Mouse (Mus musculus) heart, embryonic 15.5 days (tissue): ENCODE measurements at regions not wholly inside any gene's neighbourhood (a gene's known extent, or its start where the extent isn't known, plus 50 kb on each side); places are given as distances from the start of the nearest gene placed in this dataset.

Experiments
- ATAC-seq: fragments of 200-750 bp; cut with Nextera tagmentation; replicated peaks from 2 replicates; pipeline ENCODE4 v1.8.0; 2017; ENCODE audit warnings: low read depth, moderate TSS enrichment; ENCODE audit not compliant: insufficient number of reproducible peaks, insufficient read depth, low FRiP score
- H3K27ac ChIP-seq: fragments of 300-500 bp; sonication (generic); 2 replicates; pipeline ENCODE4 v1.5.1; 2015; ENCODE audit warnings: mild to moderate bottlenecking, inconsistent platforms
- H3K27me3 ChIP-seq: fragments of 300-500 bp; sonication (generic); 2 replicates; pipeline ENCODE4 v1.6.1; 2015; ENCODE audit warnings: inconsistent platforms
- H3K36me3 ChIP-seq: fragments of 300-500 bp; sonication (generic); 2 replicates; pipeline ENCODE4 v1.6.1; 2015; ENCODE audit warnings: mild to moderate bottlenecking, inconsistent platforms
- H3K4me1 ChIP-seq: fragments of 300-500 bp; sonication (generic); replicated peaks from 2 replicates; pipeline ENCODE4 v1.6.1; 2015; ENCODE audit warnings: inconsistent platforms
- H3K4me2 ChIP-seq: fragments of 300-500 bp; sonication (generic); 2 replicates; pipeline ENCODE4 v1.6.1; 2015; ENCODE audit warnings: inconsistent platforms, mild to moderate bottlenecking, moderate library complexity
- H3K4me3 ChIP-seq: fragments of 300-500 bp; sonication (generic); 2 replicates; pipeline ENCODE4 v1.5.1; 2015; ENCODE audit warnings: mild to moderate bottlenecking, inconsistent platforms
- H3K9ac ChIP-seq: fragments of 300-500 bp; sonication (generic); 2 replicates; pipeline ENCODE4 v1.6.1; 2015; ENCODE audit warnings: mild to moderate bottlenecking, inconsistent platforms
- H3K9me3 ChIP-seq: fragments of 300-500 bp; sonication (generic); replicated peaks from 2 replicates; pipeline ENCODE4 v1.6.1; 2016; ENCODE audit warnings: inconsistent platforms
- WGBS: fragments of 180-500 bp; shearing (Covaris S2); methylation state at CpG from one replicate; pipeline ENCODE4 v1.1.7; 2015; ENCODE audit warnings: mixed read lengths; 5-methylcytosine and 5-hydroxymethylcytosine counted together

DNA sequence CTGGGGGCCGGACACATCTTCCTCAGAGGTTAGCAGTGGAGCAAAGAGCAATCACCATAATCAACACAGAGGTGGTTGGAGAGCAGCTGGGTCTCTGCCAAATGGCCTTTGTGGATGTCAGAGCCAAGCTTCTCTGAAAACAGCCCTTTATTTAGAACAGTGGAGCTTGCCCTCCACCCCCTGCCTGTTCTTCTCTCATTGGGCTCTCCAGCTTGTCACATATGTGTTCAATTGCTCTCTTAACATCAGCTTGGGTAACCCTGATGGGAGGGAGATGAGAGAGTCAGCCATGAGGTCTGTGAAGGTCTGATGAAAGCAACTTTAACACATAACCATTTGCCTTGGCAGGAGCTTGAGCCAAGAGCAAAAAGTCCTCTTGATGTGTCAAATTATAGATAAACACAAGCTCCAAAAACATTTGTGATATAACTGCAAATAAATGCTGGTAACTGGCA is 140.1 kb upstream of the Spdl1 start:
- Histone ChIP-seq H3K9ac (no peak overlapping the region), H3K9me3 (no peaks in the 10 kb centered on the region), H3K4me3 (no peak overlapping the region), H3K36me3 (no peaks in the 10 kb centered on the region), H3K4me2 (no peak overlapping the region), H3K27ac (peak overlapping the region; percentile 54), H3K27me3 (no peaks in the 10 kb centered on the region), H3K4me1 (peaks cover 15% of the 10 kb centered on the region)
- 22% methylated on average over 1 of the region's 1 CpGs for WGBS
- ATAC-seq: peak; percentile 69

DNA sequence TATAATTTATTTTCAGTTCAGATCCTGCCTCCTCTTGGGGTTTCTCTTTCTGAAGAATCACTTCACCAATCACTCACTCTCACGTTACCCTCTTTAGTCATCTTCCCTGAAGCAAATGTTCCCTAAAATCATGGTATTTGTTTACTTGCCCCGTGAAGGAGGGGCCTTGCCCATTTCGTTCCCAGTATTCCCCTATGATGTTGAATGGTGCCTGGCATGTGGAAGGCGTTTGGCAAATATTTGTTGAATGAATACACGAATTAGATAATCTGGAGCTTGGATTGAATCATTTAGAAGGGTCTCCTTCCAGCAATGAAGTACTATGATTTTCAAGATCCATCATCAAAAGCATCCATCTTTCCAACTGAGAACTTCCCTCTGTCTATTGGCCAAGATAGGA is 139.6 kb upstream of the Spdl1 start:
- peak overlapping the region; percentile 54 for H3K27ac ChIP-seq
- ATAC-seq: no peak
- WGBS: 56% methylated on average over 5 of the region's 5 CpGs
- H3K4me2 ChIP-seq: no peak overlapping the region
- H3K36me3 ChIP-seq: no peaks in the 10 kb centered on the region
- H3K4me3 ChIP-seq: no peak overlapping the region
- H3K9ac ChIP-seq: no peak overlapping the region
- H3K4me1 ChIP-seq: peaks cover 15% of the 10 kb centered on the region
- no peaks in the 10 kb centered on the region for H3K9me3 ChIP-seq
- no peaks in the 10 kb centered on the region for H3K27me3 ChIP-seq

GRCm38 (mm10) chr11:34959291-34959690 is 125.8 kb upstream of the Spdl1 start:
- no peak overlapping the region for H3K4me2 ChIP-seq
- ATAC-seq: no peak
- no peak overlapping the region for H3K27ac ChIP-seq
- no peaks in the 10 kb centered on the region for H3K27me3 ChIP-seq
- no peaks in the 10 kb centered on the region for H3K4me1 ChIP-seq
- H3K36me3 ChIP-seq: no peaks in the 10 kb centered on the region
- no peak overlapping the region for H3K4me3 ChIP-seq
- no peaks in the 10 kb centered on the region for H3K9me3 ChIP-seq
- no peak overlapping the region for H3K9ac ChIP-seq
- 53% methylated on average over 7 of the region's 7 CpGs for WGBS

DNA sequence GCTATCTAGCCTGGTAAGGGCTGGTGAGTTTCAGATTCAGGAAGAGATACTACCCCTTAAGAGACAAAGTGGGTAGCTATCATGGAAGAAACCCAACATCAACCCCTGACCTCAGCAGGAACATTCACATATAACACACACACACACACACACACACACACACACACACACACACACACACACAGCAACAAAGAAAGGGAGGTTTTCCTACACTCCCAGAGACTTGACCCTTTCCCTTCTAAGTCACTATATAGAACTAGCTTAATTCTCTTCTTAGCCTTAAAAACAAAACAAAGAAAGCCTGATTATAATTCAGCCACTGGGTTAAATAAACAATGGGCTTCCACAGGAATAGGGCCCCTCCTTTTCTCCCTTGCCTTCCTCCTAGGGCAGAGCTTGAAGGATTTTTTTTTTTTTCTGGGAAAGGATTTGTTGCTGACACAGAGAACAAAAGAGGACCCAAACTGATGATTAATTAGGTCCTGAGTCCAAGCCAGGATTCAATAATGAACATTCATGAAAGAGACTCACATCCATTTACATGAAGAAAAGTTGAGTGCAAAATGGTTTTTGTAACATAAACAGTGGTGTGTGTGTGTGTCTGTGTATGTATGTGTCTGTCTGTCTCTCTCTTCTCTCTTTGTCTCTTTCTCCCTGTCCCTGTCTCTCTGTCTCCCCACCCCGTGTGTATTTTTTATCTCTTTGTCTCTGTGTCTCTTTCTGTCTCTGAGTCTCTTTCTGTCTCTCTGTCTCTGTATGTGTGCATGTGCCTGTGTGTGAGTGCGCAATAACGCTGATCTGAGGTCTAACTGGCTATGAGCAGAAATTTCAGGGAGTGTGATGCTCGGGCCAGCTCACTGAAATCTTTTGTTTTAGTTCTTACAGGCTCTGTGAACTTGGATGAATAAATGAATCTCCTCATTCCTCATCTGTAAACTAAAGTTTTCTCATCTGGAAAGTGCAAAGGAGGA is 108.3 kb upstream of the Spdl1 start:
- no peak overlapping the region for H3K4me3 ChIP-seq
- no peaks in the 10 kb centered on the region for H3K9me3 ChIP-seq
- H3K36me3 ChIP-seq: no peaks in the 10 kb centered on the region
- no peak overlapping the region for H3K4me2 ChIP-seq
- H3K27ac ChIP-seq: 0 out of 2 replicates have a peak overlapping the region, but pooled peaks have one; percentile 9
- no peak overlapping the region for H3K9ac ChIP-seq
- H3K4me1 ChIP-seq: 0 out of 2 replicates have a peak, but pooled peaks cover 2% of the 10 kb centered on the region
- H3K27me3 ChIP-seq: no peaks in the 10 kb centered on the region
- ATAC-seq: peak; percentile 39; the same call in 1 of the 2 replicates
- WGBS: 75% methylated on average over 4 of the region's 4 CpGs

- Histone ChIP-seq H3K4me3 (no peak overlapping the region), H3K9ac (no peak overlapping the region), H3K9me3 (no peaks in the 10 kb centered on the region), H3K4me2 (no peak overlapping the region), H3K36me3 (no peaks in the 10 kb centered on the region), H3K27ac (no peak overlapping the region), H3K27me3 (no peaks in the 10 kb centered on the region), H3K4me1 (0 out of 2 replicates have a peak, but pooled peaks cover 2% of the 10 kb centered on the region)
- 80% methylated on average over 8 of the region's 8 CpGs for WGBS
- ATAC-seq: no peak
These were observed 106.7 kb upstream of the Spdl1 start for GRCm38 (mm10) chr11:34940151-34940550.

- Histone ChIP-seq H3K27me3 (no peaks in the 10 kb centered on the region), H3K9ac (no peak overlapping the region), H3K4me2 (no peak overlapping the region), H3K9me3 (no peaks in the 10 kb centered on the region), H3K27ac (no peak overlapping the region), H3K4me1 (0 out of 2 replicates have a peak, but pooled peaks cover 2% of the 10 kb centered on the region), H3K36me3 (no peaks in the 10 kb centered on the region), H3K4me3 (no peak overlapping the region)
- 77% methylated on average over 4 of the region's 4 CpGs for WGBS
- no peak for ATAC-seq
These were observed 105.6 kb upstream of the Spdl1 start for GRCm38 (mm10) chr11:34939002-34939401.

DNA sequence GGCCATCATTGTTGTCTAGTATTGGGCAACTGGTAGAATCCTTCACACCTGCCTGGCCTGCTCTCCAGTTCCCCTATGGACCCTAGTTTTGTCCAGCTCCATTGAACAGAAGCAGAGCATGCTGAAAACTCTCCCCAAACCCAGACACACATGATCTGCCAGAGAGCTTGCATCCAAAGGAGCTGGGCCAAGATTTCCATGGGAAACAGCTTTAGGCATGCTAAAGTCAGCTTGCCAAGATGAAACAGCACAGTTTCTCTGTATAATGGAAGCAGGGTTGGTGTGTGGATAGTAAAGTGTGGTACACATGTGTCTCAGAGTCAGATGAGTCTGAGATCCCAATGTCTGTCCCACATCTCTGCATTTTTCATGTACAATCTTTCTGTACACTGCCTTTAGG is 98.8 kb upstream of the Spdl1 start:
- Histone ChIP-seq H3K36me3 (no peaks in the 10 kb centered on the region), H3K9ac (no peak overlapping the region), H3K4me1 (no peaks in the 10 kb centered on the region), H3K4me2 (no peak overlapping the region), H3K27me3 (no peaks in the 10 kb centered on the region), H3K9me3 (no peaks in the 10 kb centered on the region), H3K4me3 (no peak overlapping the region), H3K27ac (no peak overlapping the region)
- no peak for ATAC-seq

DNA sequence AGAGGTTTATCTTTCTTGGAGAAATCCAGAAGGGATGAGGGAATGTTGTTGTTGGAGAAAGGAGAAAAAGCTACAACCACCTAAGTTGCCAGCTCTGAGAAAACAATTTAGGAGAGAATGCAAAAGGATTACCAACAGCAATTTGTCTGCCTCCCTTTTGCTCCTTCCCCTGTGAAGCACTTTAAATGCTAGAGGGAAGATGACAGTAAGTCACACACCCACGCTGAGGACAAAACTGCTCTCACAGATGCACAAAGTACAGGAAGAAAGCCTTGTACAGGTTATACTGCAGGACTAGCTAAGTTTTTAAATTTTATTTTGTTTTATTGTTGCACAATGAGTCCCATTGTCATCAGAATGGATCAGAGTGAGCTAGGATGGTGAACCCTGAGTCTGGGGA is 83.7 kb upstream of the Spdl1 start:
- Histone ChIP-seq H3K9ac (no peak overlapping the region), H3K36me3 (no peaks in the 10 kb centered on the region), H3K27ac (no peak overlapping the region), H3K4me2 (no peak overlapping the region), H3K9me3 (no peaks in the 10 kb centered on the region; the same call in 1 of the 2 replicates), H3K27me3 (no peaks in the 10 kb centered on the region), H3K4me3 (no peak overlapping the region), H3K4me1 (peaks cover 6% of the 10 kb centered on the region)
- no peak for ATAC-seq
- WGBS: 67% methylated on average over 1 of the region's 1 CpGs

- Histone ChIP-seq H3K36me3 (no peaks in the 10 kb centered on the region), H3K27me3 (no peaks in the 10 kb centered on the region; the same call in 1 of the 2 replicates), H3K4me2 (no peak overlapping the region), H3K27ac (no peak overlapping the region), H3K9ac (no peak overlapping the region), H3K4me3 (no peak overlapping the region), H3K4me1 (no peaks in the 10 kb centered on the region; the same call in 1 of the 2 replicates), H3K9me3 (no peaks in the 10 kb centered on the region)
- ATAC-seq: no peak
- WGBS: 30% methylated on average over 5 of the region's 5 CpGs
These were observed 76.4 kb upstream of the Spdl1 start for GRCm38 (mm10) chr11:34909841-34910240.

DNA sequence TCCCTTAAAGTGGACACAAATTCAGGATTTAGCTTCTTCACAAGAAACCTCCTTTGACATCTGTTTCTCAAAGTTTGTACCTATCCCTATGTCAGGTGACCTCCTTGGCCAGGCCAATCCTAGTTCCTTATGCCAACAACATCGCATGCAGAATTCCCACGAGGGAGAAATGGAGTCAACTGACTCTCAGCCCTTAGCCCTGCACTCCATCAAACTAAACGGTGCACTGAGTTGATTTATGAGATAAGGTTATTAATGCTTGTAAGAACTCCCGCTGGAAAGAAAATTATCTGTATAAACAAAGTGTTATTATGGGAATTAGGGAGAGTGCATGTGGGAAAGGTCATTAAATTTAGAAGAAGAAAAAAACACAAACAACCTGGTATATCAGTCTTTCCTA is 70.8 kb upstream of the Spdl1 start:
- 44% methylated on average over 4 of the region's 4 CpGs for whole genome bisulfite sequencing
- ATAC-seq: no peak
- Histone ChIP-seq H3K9me3 (no peaks in the 10 kb centered on the region), H3K4me3 (no peak overlapping the region), H3K4me2 (no peak overlapping the region), H3K4me1 (no peaks in the 10 kb centered on the region), H3K36me3 (no peaks in the 10 kb centered on the region), H3K9ac (no peak overlapping the region), H3K27me3 (no peaks in the 10 kb centered on the region; the same call in 1 of the 2 replicates), H3K27ac (no peak overlapping the region)

GRCm38 (mm10) chr11:34899400-34899799 is 66.0 kb upstream of the Spdl1 start:
- no peaks in the 10 kb centered on the region for H3K36me3 ChIP-seq
- no peaks in the 10 kb centered on the region for H3K4me1 ChIP-seq
- WGBS: 71% methylated on average over 3 of the region's 3 CpGs
- no peak for ATAC-seq
- no peak overlapping the region for H3K4me2 ChIP-seq
- no peak overlapping the region for H3K4me3 ChIP-seq
- no peaks in the 10 kb centered on the region for H3K27me3 ChIP-seq
- no peak overlapping the region for H3K9ac ChIP-seq
- no peak overlapping the region for H3K27ac ChIP-seq
- no peaks in the 10 kb centered on the region for H3K9me3 ChIP-seq

- H3K9ac ChIP-seq: no peak overlapping the region
- no peak for ATAC-seq
- H3K36me3 ChIP-seq: no peaks in the 10 kb centered on the region
- no peaks in the 10 kb centered on the region for H3K27me3 ChIP-seq
- WGBS: 51% methylated on average over 7 of the region's 7 CpGs
- no peak overlapping the region for H3K27ac ChIP-seq
- H3K4me2 ChIP-seq: no peak overlapping the region
- H3K4me1 ChIP-seq: no peaks in the 10 kb centered on the region
- no peak overlapping the region for H3K4me3 ChIP-seq
- H3K9me3 ChIP-seq: no peaks in the 10 kb centered on the region
These were observed 62.2 kb upstream of the Spdl1 start for GRCm38 (mm10) chr11:34895624-34896023.
